Mouse (Mus musculus) ovary, postnatal 36 days (tissue): ENCODE measurements around the gene Tas2r135.

Experiments used
- DNase-seq: peaks from one replicate; pipeline ENCODE4 v3.0.0; 2022; ENCODE audit warnings: low spot score, mixed read lengths

Tas2r135 gene

DNA sequence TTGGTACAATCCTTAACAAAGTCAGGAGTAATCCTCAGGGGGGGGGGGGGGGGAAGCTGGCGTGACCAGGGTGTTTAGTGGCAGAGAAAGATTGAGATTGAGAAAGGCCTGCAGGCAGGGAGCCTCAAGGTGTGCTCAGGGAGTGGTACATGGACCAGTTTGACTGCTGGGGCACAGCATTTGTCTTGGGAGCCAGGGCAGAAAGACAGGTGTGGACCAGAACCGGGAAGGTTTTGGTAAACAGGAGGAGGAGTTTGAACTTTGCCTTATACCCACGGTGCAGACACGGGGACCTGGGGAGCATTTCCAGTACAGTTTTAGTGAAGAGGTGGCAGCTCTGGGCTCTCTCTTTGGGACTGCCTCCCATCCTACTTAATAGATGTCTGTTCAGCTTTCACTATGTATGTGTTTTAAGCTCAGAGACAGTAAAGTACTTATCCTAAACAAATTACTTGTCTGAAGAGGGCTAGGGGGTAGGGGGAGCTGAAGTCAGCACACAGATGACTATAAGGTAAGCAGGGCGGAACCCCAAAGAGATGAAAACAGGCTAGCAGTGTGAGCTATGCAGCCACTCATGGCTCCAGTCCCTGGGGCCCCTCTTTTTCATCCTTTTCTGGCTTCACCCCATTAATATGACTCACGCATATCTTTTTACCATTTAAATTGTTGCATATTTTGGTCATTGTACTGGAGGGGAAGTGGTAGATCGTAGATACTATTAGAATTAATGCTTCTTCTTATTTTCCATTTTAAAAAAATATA is 31.4 kb upstream of the Tas2r135 start:
- DNase-seq = no peak

- DNase-seq = no peak
Measured at GRCm38 (mm10) chr6:42374701-42375100, 30.5 kb upstream of the Tas2r135 start.

GRCm38 (mm10) chr6:42375131-42375530 is 30.1 kb upstream of the Tas2r135 start:
- no peak for DNase-seq

DNA sequence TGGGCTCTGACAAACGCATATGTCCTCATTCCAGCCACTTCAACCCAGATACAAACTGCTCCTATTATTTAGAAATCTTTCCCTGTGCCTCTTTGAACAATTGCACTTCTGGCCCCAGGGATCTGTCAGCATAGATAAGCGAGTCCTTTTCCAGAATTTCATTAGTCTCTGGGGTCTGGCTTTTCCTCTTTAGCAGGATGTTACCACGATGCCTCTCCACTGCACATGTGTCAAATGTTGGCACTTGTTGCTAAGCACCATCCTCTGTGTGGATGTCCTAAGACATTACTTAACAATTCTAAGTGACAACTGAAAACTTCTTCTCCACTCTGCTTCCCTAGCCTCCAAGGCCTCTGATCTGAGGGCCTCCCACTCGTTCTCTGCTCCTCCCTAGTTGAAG is 29.2 kb upstream of the Tas2r135 start:
- no peak for DNase-seq

- DNase-seq = no peak
Measured at GRCm38 (mm10) chr6:42376504-42377019, 28.7 kb upstream of the Tas2r135 start.

DNA sequence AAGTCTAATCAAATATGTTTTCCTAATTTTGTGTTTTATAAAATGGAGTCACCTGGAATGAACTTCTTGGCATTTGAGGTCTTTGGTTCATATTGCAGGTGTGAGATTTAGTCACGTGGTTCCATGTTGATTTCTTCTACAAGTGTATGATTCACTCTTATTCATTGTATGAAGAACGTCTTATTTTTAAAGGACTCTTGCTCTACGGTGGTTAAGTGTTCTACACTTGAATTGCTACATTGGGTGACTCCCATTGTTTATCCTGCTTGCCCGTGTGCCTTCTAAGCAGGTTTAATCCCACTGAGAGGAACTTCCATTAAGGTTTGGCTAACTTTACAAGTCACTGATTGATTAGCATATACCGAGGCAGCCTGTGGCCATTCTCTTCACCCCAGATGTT is 28.0 kb upstream of the Tas2r135 start:
- DNase-seq = no peak

GRCm38 (mm10) chr6:42379551-42379950 is 25.7 kb upstream of the Tas2r135 start:
- no peak for DNase-seq

DNA sequence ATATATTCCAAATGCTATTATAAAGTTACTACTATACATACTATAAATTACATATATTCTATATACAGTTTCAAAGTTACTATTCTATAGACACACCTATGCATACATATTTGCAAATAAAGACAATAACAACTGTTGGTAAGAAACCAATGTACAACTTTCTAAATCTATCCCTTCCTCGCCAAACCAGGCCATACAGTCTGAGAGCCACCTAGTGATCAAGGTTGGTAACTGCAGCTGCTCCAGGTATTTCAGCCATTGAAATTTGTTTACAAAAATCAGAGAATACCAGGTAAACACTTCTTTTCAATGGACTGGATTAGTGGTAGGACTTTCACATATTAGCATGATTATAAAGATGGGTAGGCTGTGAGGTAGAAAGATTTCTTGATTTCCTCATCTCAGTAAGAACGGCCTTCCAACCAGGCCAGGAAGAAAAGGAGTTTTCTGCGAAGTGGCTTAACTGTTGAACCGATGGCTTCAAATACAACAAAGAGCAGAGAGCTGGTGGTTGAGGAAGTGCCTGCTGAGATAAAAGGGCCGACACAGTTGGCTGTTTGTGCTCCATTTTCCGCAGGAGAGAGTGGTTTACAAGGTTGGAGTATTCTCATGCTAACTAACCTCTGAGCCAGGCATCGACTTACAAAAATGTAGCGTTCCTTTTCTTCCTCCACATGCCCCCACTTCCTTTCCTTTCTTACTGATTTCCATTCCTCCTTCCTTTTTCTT is 24.7 kb upstream of the Tas2r135 start:
- DNase-seq = no peak

DNA sequence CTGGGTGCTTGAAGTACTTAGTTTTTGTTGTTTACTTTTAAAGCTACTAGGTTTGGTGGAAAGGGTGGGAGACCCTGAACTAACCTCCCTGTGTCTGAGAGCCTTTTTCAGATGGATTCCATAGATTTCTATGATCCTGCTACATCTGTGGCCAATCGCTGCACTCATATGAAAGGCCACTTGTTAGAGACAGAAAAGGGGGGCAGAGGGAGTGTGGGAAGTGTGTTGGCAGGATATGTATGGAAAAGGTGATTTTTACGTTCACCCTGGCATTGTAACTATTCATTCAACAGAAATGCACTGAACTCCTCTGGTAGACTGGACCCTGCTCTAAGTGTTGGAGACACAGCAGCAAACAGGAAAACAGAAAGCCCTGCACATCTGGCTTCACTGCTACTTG is 24.0 kb upstream of the Tas2r135 start:
- DNase-seq = no peak

GRCm38 (mm10) chr6:42381916-42382381 is 23.3 kb upstream of the Tas2r135 start:
- no peak for DNase-seq

DNA sequence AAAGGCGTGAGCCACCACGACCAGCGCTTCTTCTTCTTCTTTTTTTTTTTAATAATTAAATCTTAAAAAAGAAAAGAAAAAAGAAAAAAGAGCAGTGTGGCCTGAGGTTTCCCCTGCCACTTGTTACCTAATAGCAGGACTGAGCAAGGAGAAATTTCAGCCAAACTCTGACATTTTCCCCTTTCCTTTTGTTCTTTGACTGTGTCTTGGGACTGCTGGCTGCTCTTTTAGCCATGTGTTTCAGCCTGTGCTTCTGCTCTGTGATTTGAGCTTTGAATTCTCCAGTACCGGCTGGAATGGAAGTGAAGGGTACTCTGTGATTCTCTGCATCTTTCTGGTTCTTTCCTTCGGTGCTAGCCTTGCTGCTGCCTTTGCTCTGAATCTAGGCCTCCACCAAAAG is 21.9 kb upstream of the Tas2r135 start:
- no peak for DNase-seq

DNA sequence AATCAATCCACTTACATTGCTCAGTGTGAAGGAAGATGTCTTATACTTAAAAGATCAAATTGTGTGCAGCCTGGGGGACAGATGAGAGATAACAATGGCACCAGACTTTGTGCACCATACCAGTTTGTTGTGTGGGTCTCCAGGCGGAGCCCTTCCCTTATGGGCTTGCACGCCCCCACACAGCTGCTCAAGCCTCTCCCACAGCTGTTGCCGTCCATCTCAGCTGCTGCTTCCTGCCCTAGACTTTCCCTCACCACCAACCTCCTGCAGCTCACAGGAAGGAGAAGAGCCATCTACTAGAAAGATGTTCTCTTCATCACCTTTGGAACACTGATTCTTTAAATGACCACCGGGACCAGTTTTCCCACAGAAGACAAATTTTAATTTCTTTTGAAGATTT is 19.6 kb upstream of the Tas2r135 start:
- DNase-seq = no peak

DNA sequence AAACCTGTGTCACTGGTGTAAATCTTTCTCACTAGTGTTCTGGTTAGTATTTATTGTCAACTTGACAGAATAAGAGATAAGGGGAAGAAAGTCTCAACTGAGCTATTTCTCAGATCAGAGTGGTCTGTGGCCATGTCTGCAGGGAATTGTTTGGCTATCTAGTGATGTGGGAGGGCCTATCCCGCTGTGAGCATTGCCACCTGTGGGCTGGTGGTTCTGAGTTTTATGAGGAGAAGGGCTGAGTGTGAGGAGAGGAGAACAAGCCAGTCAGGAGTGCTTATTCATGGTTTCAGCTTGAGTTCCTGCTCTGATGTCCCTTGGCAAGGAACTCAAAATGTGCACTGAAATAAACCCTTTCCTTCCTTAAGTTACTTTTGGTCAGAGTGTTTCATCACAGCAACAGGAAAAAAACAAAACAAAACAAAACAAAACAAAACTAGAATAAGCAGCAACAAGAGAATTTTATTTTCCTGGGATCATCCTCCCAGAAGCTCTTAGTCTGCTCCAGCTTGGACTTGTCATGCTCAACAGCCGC is 13.4 kb upstream of the Tas2r135 start:
- DNase-seq = no peak

DNA sequence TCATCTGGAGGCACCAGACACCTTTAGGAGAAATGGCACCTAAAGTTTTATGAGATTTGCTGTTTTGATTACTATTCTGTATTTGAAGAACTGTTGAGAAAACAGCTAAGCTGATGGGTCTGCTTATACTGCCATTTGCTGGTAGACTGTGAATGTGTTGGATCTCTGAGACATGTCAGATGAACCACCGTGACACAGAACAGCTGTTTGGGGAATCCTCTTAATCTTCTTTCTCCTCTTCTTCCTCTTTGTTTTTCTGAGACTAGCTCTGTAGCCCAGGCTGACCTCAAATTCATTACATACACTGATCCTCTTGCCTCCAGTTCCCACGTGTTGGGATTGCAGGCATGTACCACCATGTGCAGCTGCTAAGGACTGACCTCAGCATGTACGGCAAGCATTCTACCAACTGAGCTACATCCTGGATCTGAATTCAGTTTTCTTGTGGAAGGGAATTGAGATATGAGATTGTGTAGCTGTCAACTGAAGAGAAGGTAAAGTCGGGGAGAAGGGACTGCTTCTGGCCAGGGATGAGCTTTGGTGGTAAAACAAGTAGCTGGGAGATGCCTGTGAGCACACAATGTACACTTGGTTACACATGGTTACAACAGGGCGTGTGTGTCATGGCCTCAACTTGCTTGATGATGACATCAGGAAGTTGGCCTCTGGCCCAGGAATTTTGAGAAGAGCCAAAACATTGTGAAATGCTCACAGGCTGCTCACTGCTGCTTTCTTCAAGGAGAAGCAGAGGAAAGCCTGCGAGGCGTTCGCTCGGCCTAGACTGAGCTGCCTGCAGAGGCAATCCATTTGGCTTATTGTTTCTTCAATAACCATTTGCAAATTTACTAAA is 9.0 kb upstream of the Tas2r135 start:
- peak; percentile 74 for DNase-seq

GRCm38 (mm10) chr6:42397041-42397657 is 8.1 kb upstream of the Tas2r135 start:
- no peak for DNase-seq

DNA sequence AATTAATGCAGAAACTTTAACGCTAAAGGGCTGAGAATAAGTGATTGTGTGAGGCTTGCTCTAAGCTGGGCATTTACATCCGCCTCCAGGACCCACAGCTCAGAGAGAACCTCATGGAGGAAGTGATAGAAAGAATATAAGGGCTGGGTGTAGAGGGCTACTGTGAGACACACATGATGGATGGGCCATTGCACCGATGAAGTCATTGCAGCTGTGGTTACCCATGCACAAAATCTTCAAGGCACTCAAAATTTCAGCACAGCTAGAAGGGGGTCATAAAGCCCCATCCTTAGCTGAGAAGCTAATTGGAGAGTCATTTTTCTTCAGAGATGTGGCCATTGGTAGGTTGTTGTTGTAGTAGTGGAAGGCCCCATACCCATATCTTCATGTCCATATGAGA is 6.9 kb upstream of the Tas2r135 start:
- DNase-seq = no peak

DNA sequence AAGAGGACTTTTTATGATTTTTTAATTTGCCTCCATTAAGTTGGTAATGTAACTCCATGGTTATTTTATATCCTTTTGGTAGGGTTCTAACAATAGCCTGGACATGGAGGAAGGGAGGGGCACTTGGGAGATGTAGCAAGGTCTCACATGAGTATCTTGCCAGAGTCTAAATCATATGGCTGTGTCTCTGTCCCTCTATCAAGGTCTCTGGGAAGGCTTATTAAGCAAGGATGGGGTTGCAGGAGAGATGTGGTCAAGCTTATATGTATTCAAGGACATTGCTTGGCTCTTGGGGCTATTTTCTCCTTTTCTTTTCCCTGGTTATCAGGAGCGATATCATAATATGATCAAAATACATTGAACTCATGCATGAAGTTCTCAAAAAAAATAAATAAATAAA is 6.2 kb upstream of the Tas2r135 start:
- DNase-seq = no peak

- DNase-seq = no peak
Measured at GRCm38 (mm10) chr6:42399938-42400337, 5.3 kb upstream of the Tas2r135 start, which contains the start of gene Tas2r143. TSS of gene Tas2r143 (plus strand) at chr6:42400238.

DNA sequence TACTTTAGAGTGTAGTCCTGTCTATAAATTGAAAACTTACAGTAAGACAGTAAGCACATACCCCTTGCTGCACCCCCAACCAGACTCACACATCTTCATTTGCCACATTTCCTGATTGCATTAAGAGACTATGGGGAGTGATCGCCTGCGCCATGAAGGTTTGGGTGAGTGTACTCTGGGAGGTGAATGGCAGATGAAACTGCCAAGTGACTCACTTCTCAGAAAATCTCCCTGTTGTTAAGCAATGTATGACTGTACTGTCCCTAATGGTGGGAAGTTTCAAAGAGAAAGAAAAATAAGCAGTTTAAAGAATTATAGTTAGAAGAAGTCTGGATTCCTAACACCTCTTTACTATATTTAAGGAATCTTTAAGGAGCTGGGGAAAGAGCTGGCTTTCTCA is 14.2 kb downstream of the Tas2r135 start:
- DNase-seq = no peak

DNA sequence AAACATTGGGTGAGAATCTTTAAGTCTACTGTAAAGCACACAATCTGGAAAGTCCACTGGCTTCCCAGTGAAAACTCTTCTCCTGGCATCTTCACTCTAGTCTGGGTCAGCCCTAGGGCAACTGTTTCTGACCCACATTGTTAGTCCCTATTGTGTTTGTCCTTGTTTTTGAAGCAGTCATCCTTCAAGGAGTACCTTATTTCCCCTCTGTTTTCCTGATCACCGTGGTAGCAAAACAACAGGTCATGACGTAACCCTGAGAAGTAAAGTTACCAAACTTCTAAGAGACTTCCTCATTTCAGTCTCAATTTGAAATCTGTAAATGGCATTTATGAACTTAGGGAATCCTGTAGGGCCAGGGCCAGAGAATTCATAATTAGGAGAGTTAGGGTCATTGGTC is 16.2 kb downstream of the Tas2r135 start:
- DNase-seq = no peak

- no peak for DNase-seq
Measured at GRCm38 (mm10) chr6:42424472-42424871, 19.2 kb downstream of the Tas2r135 start.

- no peak for DNase-seq
Measured at GRCm38 (mm10) chr6:42426337-42426736, 21.1 kb downstream of the Tas2r135 start.
